Mouse (Mus musculus) intestine, embryonic 15.5 days (tissue): ENCODE results near the gene Ppm1l. TPM values are rescaled to one million over a fixed set of nuclear protein-coding genes. Genes with fewer than 3 reads are reported as not detected.

ENCODE experiments used
- ATAC-seq: fragments of 200-750 bp; cut with Nextera tagmentation; 2 replicates; pipeline ENCODE4 v1.8.0; 2017; ENCODE audit warnings: moderate TSS enrichment, moderate library complexity
- H3K27ac ChIP-seq: fragments of 300-500 bp; sonication (generic); 2 replicates; pipeline ENCODE4 v1.5.1; 2015; ENCODE audit warnings: mild to moderate bottlenecking, inconsistent platforms
- H3K27me3 ChIP-seq: fragments of 300-500 bp; sonication (generic); replicated peaks from 2 replicates; pipeline ENCODE4 v1.6.1; 2015; ENCODE audit warnings: inconsistent platforms
- H3K36me3 ChIP-seq: fragments of 300-500 bp; sonication (generic); 2 replicates; pipeline ENCODE4 v1.6.1; 2015; ENCODE audit warnings: inconsistent platforms
- H3K4me1 ChIP-seq: fragments of 300-500 bp; sonication (generic); replicated peaks from 2 replicates; pipeline ENCODE4 v1.6.1; 2015; ENCODE audit warnings: inconsistent platforms
- H3K4me2 ChIP-seq: fragments of 300-500 bp; sonication (generic); replicated peaks from 2 replicates; pipeline ENCODE4 v1.6.1; 2015; ENCODE audit warnings: mild to moderate bottlenecking, inconsistent platforms
- H3K4me3 ChIP-seq: fragments of 300-500 bp; sonication (generic); replicated peaks from 2 replicates; pipeline ENCODE4 v1.5.1; 2015; ENCODE audit warnings: inconsistent platforms
- H3K9ac ChIP-seq: fragments of 300-500 bp; sonication (generic); 2 replicates; pipeline ENCODE4 v1.6.1; 2015; ENCODE audit warnings: inconsistent platforms
- H3K9me3 ChIP-seq: fragments of 300-500 bp; sonication (generic); 2 replicates; pipeline ENCODE4 v1.6.1; 2016; ENCODE audit warnings: inconsistent platforms
- WGBS: fragments of 180-500 bp; shearing (Covaris S2); methylation state at CpG from one replicate; pipeline ENCODE4 v1.1.7; 2015; 5-methylcytosine and 5-hydroxymethylcytosine counted together
- polyA plus RNA-seq: library from polyadenylated mRNA; unstranded; fragments of >200 nt; fragmentation: Nextera tagmentation; extraction: Ambion mirVana; gene quantifications from 2 replicates; pipeline ENCODE4 v1.2.1, GENCODE M21; 2015

The Ppm1l gene
- polyA plus RNA-seq, 1 experiment from 2014 or later = 5.8 TPM

GRCm38 (mm10) chr3:69490981-69491681 lies 174.5 kb downstream of the Ppm1l start:
- no peak overlapping the region for H3K27ac ChIP-seq
- no peaks in the 10 kb centered on the region for H3K9me3 ChIP-seq
- no peak overlapping the region for H3K4me3 ChIP-seq
- WGBS = 78% methylated on average over 6 of the region's 6 CpGs
- H3K9ac ChIP-seq = no peak overlapping the region
- no peaks in the 10 kb centered on the region for H3K4me1 ChIP-seq
- H3K36me3 ChIP-seq = no peaks in the 10 kb centered on the region
- no peak overlapping the region for H3K4me2 ChIP-seq
- H3K27me3 ChIP-seq = no peaks in the 10 kb centered on the region
- ATAC-seq = no peak

GRCm38 (mm10) chr3:69494233-69495010 lies 177.8 kb downstream of the Ppm1l start:
- H3K27me3 ChIP-seq = no peaks in the 10 kb centered on the region
- no peak overlapping the region for H3K4me2 ChIP-seq
- 53% methylated on average over 4 of the region's 4 CpGs for WGBS
- H3K4me3 ChIP-seq = no peak overlapping the region
- H3K9me3 ChIP-seq = no peaks in the 10 kb centered on the region
- H3K4me1 ChIP-seq = no peaks in the 10 kb centered on the region
- H3K9ac ChIP-seq = no peak overlapping the region
- H3K36me3 ChIP-seq = no peaks in the 10 kb centered on the region
- no peak for ATAC-seq
- no peak overlapping the region for H3K27ac ChIP-seq

GRCm38 (mm10) chr3:69497178-69497577 lies 180.5 kb downstream of the Ppm1l start:
- H3K4me1 ChIP-seq = no peaks in the 10 kb centered on the region
- H3K9ac ChIP-seq = no peak overlapping the region
- no peak overlapping the region for H3K4me3 ChIP-seq
- H3K27ac ChIP-seq = no peak overlapping the region
- no peaks in the 10 kb centered on the region for H3K9me3 ChIP-seq
- no peak overlapping the region for H3K4me2 ChIP-seq
- no peaks in the 10 kb centered on the region for H3K36me3 ChIP-seq
- no peaks in the 10 kb centered on the region for H3K27me3 ChIP-seq
- 81% methylated on average over 3 of the region's 3 CpGs for WGBS
- no peak for ATAC-seq

- H3K4me3 ChIP-seq = no peak overlapping the region
- H3K36me3 ChIP-seq = no peaks in the 10 kb centered on the region
- no peak overlapping the region for H3K9ac ChIP-seq
- H3K4me1 ChIP-seq = no peaks in the 10 kb centered on the region
- no peaks in the 10 kb centered on the region for H3K27me3 ChIP-seq
- WGBS = 34% methylated on average over 6 of the region's 6 CpGs
- no peaks in the 10 kb centered on the region for H3K9me3 ChIP-seq
- no peak overlapping the region for H3K4me2 ChIP-seq
- H3K27ac ChIP-seq = no peak overlapping the region
- no peak; the same call in 1 of the 2 replicates for ATAC-seq
These were observed 185.3 kb downstream of the Ppm1l start for GRCm38 (mm10) chr3:69502009-69502408.

GRCm38 (mm10) chr3:69502527-69502926 lies 185.9 kb downstream of the Ppm1l start:
- no peak for ATAC-seq
- 40% methylated on average over 4 of the region's 4 CpGs for WGBS

GRCm38 (mm10) chr3:69505090-69505489 lies 188.4 kb downstream of the Ppm1l start:
- no peaks in the 10 kb centered on the region for H3K9me3 ChIP-seq
- H3K27ac ChIP-seq = no peak overlapping the region
- no peak overlapping the region for H3K4me2 ChIP-seq
- no peak for ATAC-seq
- H3K9ac ChIP-seq = no peak overlapping the region
- H3K27me3 ChIP-seq = no peaks in the 10 kb centered on the region
- H3K36me3 ChIP-seq = no peaks in the 10 kb centered on the region
- no peaks in the 10 kb centered on the region for H3K4me1 ChIP-seq
- WGBS = 49% methylated on average over 7 of the region's 7 CpGs
- H3K4me3 ChIP-seq = no peak overlapping the region

More at GRCm38 (mm10) chr3:69502527-69502926, 185.9 kb downstream of the Ppm1l start:
- H3K9me3 ChIP-seq = no peaks in the 10 kb centered on the region
- no peaks in the 10 kb centered on the region for H3K36me3 ChIP-seq
- no peak overlapping the region for H3K9ac ChIP-seq
- no peak overlapping the region for H3K4me2 ChIP-seq
- H3K4me3 ChIP-seq = no peak overlapping the region
- no peaks in the 10 kb centered on the region for H3K27me3 ChIP-seq
- no peak overlapping the region for H3K27ac ChIP-seq
- no peaks in the 10 kb centered on the region for H3K4me1 ChIP-seq

- H3K4me1 ChIP-seq = no peaks in the 10 kb centered on the region
- H3K4me2 ChIP-seq = no peak overlapping the region
- H3K9me3 ChIP-seq = no peaks in the 10 kb centered on the region
- no peak for ATAC-seq
- no peaks in the 10 kb centered on the region for H3K27me3 ChIP-seq
- no peak overlapping the region for H3K27ac ChIP-seq
- no peak overlapping the region for H3K9ac ChIP-seq
- H3K4me3 ChIP-seq = no peak overlapping the region
- WGBS = 87% methylated on average over 4 of the region's 4 CpGs
- H3K36me3 ChIP-seq = no peaks in the 10 kb centered on the region
These were observed 189.7 kb downstream of the Ppm1l start for GRCm38 (mm10) chr3:69506352-69506751.

- H3K9ac ChIP-seq = no peak overlapping the region
- H3K4me2 ChIP-seq = no peak overlapping the region
- H3K4me1 ChIP-seq = 0 out of 2 replicates have a peak, but pooled peaks cover 4% of the 10 kb centered on the region
- no peaks in the 10 kb centered on the region for H3K36me3 ChIP-seq
- H3K4me3 ChIP-seq = no peak overlapping the region
- WGBS = 73% methylated on average over 3 of the region's 3 CpGs
- H3K27me3 ChIP-seq = no peaks in the 10 kb centered on the region
- ATAC-seq = no peak
- H3K27ac ChIP-seq = no peak overlapping the region
- H3K9me3 ChIP-seq = no peaks in the 10 kb centered on the region
These were observed 192.8 kb downstream of the Ppm1l start for GRCm38 (mm10) chr3:69509411-69509952.

- no peaks in the 10 kb centered on the region for H3K36me3 ChIP-seq
- no peak overlapping the region for H3K4me2 ChIP-seq
- no peaks in the 10 kb centered on the region for H3K9me3 ChIP-seq
- no peaks in the 10 kb centered on the region for H3K27me3 ChIP-seq
- H3K27ac ChIP-seq = no peak overlapping the region
- 0 out of 2 replicates have a peak, but pooled peaks cover 4% of the 10 kb centered on the region for H3K4me1 ChIP-seq
- H3K4me3 ChIP-seq = no peak overlapping the region
- H3K9ac ChIP-seq = no peak overlapping the region
- WGBS = 22% methylated on average over 7 of the region's 7 CpGs
- no peak for ATAC-seq
These were observed 195.2 kb downstream of the Ppm1l start for GRCm38 (mm10) chr3:69511881-69512280.

GRCm38 (mm10) chr3:69512402-69512801 lies 195.7 kb downstream of the Ppm1l start:
- H3K4me3 ChIP-seq = no peak overlapping the region
- H3K4me1 ChIP-seq = 0 out of 2 replicates have a peak, but pooled peaks cover 4% of the 10 kb centered on the region
- ATAC-seq = no peak
- H3K27me3 ChIP-seq = no peaks in the 10 kb centered on the region
- H3K9me3 ChIP-seq = no peaks in the 10 kb centered on the region
- H3K9ac ChIP-seq = no peak overlapping the region
- WGBS = 31% methylated on average over 7 of the region's 7 CpGs
- H3K27ac ChIP-seq = no peak overlapping the region
- no peak overlapping the region for H3K4me2 ChIP-seq
- H3K36me3 ChIP-seq = no peaks in the 10 kb centered on the region

GRCm38 (mm10) chr3:69515730-69516350 lies 199.2 kb downstream of the Ppm1l start:
- no peak for ATAC-seq
- H3K36me3 ChIP-seq = no peaks in the 10 kb centered on the region
- 80% methylated on average over 13 of the region's 13 CpGs for WGBS
- no peak overlapping the region for H3K4me2 ChIP-seq
- H3K27me3 ChIP-seq = no peaks in the 10 kb centered on the region
- 0 out of 2 replicates have a peak, but pooled peaks cover 13% of the 10 kb centered on the region for H3K4me1 ChIP-seq
- H3K9me3 ChIP-seq = no peaks in the 10 kb centered on the region
- H3K4me3 ChIP-seq = no peak overlapping the region
- H3K27ac ChIP-seq = no peak overlapping the region
- no peak overlapping the region for H3K9ac ChIP-seq

- H3K36me3 ChIP-seq = no peaks in the 10 kb centered on the region
These were observed 202.5 kb downstream of the Ppm1l start for GRCm38 (mm10) chr3:69519188-69519587.

More at GRCm38 (mm10) chr3:69519188-69519587, 202.5 kb downstream of the Ppm1l start:
- Histone ChIP-seq H3K4me2 (no peak overlapping the region), H3K4me1 (0 out of 2 replicates have a peak, but pooled peaks cover 9% of the 10 kb centered on the region), H3K27ac (no peak overlapping the region), H3K4me3 (no peak overlapping the region), H3K9me3 (no peaks in the 10 kb centered on the region), H3K27me3 (no peaks in the 10 kb centered on the region), H3K9ac (no peak overlapping the region)
- ATAC-seq = no peak
- WGBS = 64% methylated on average over 9 of the region's 9 CpGs
